Mouse (Mus musculus) stomach, embryonic 14.5 days (tissue): Measurements from ENCODE around the gene Kcne2. TPM values are rescaled to one million over a fixed set of nuclear protein-coding genes. Genes with fewer than 3 reads are reported as not detected.

Source experiments
- ATAC-seq: fragments of 200-750 bp; cut with Nextera tagmentation; 2 replicates; pipeline ENCODE4 v1.8.0; 2017; ENCODE audit warnings: low read depth, moderate TSS enrichment; ENCODE audit not compliant: insufficient number of reproducible peaks, insufficient read depth, low FRiP score
- H3K27ac ChIP-seq: fragments of 300-500 bp; sonication (generic); 2 replicates; pipeline ENCODE4 v1.5.1; 2014; ENCODE audit warnings: mild to moderate bottlenecking, low read length, moderate library complexity, mixed read lengths
- H3K27me3 ChIP-seq: fragments of 300-500 bp; sonication (generic); 2 replicates; pipeline ENCODE4 v1.6.1; 2014; ENCODE audit warnings: low read length, control low read depth, mixed read lengths; ENCODE audit not compliant: control insufficient read depth, insufficient read depth
- H3K36me3 ChIP-seq: fragments of 300-500 bp; sonication (generic); 2 replicates; pipeline ENCODE4 v1.6.1; 2014; ENCODE audit warnings: mild to moderate bottlenecking, control low read depth, low read length, moderate library complexity, mixed read lengths; ENCODE audit not compliant: control insufficient read depth, insufficient read depth
- H3K4me1 ChIP-seq: fragments of 300-500 bp; sonication (generic); 2 replicates; pipeline ENCODE4 v1.6.1; 2014; ENCODE audit warnings: low read length, control low read depth, mixed read lengths; ENCODE audit not compliant: control insufficient read depth, insufficient read depth
- H3K4me2 ChIP-seq: fragments of 300-500 bp; sonication (generic); replicated peaks from 2 replicates; pipeline ENCODE4 v1.6.1; 2014; ENCODE audit warnings: low read depth, low read length, control low read depth
- H3K4me3 ChIP-seq: fragments of 300-500 bp; sonication (generic); 2 replicates; pipeline ENCODE4 v1.5.1; 2014; ENCODE audit warnings: low read depth, low read length, control low read depth
- H3K9ac ChIP-seq: fragments of 300-500 bp; sonication (generic); replicated peaks from 2 replicates; pipeline ENCODE4 v1.6.1; 2014; ENCODE audit warnings: low read depth, mild to moderate bottlenecking, control low read depth, low read length, moderate library complexity, mixed read lengths
- H3K9me3 ChIP-seq: fragments of 300-500 bp; sonication (generic); 2 replicates; pipeline ENCODE4 v1.6.1; 2016; ENCODE audit warnings: low read depth, low read length, control low read depth; ENCODE audit not compliant: control insufficient read depth
- WGBS: fragments of 180-500 bp; shearing (Covaris S2); extraction: QIAGEN DNeasy Blood & Tissue Kit; methylation state at CpG from one replicate; pipeline ENCODE4 v1.1.7; 2014; 5-methylcytosine and 5-hydroxymethylcytosine counted together
- polyA plus RNA-seq: library from polyadenylated mRNA; unstranded; fragments of >200 nt; fragmentation: Nextera tagmentation; extraction: Ambion mirVana; gene quantifications from 2 replicates; pipeline ENCODE4 v1.2.1, GENCODE M21; 2014

Kcne2 gene
- polyA plus RNA-seq, 1 experiment from 2014 or later = 1.8 TPM

GRCm38 (mm10) chr16:92275526-92275925 lies 16.7 kb upstream of the Kcne2 start:
- no peaks in the 10 kb centered on the region for H3K27me3 ChIP-seq
- ATAC-seq = no peak
- WGBS = 78% methylated on average over 4 of the region's 4 CpGs
- no peaks in the 10 kb centered on the region for H3K4me1 ChIP-seq
- no peak overlapping the region for H3K27ac ChIP-seq
- no peak overlapping the region for H3K4me3 ChIP-seq
- no peaks in the 10 kb centered on the region for H3K9me3 ChIP-seq
- no peaks in the 10 kb centered on the region for H3K36me3 ChIP-seq
- H3K4me2 ChIP-seq = no peak overlapping the region
- H3K9ac ChIP-seq = no peak overlapping the region

GRCm38 (mm10) chr16:92282671-92283070 lies 9.5 kb upstream of the Kcne2 start:
- Histone ChIP-seq H3K9ac (no peak overlapping the region), H3K27me3 (no peaks in the 10 kb centered on the region), H3K4me1 (no peaks in the 10 kb centered on the region), H3K4me3 (no peak overlapping the region), H3K36me3 (no peaks in the 10 kb centered on the region), H3K27ac (no peak overlapping the region), H3K4me2 (no peak overlapping the region), H3K9me3 (no peaks in the 10 kb centered on the region)
- 83% methylated on average over 5 of the region's 5 CpGs for WGBS
- ATAC-seq = no peak

GRCm38 (mm10) chr16:92285068-92285467 lies 7.1 kb upstream of the Kcne2 start:
- Histone ChIP-seq H3K4me2 (no peak overlapping the region), H3K4me1 (no peaks in the 10 kb centered on the region), H3K9ac (no peak overlapping the region), H3K27ac (no peak overlapping the region), H3K4me3 (no peak overlapping the region), H3K36me3 (no peaks in the 10 kb centered on the region), H3K27me3 (no peaks in the 10 kb centered on the region), H3K9me3 (no peaks in the 10 kb centered on the region)
- WGBS = 23% methylated on average over 10 of the region's 10 CpGs
- no peak for ATAC-seq

- WGBS = 14% methylated on average over 7 of the region's 7 CpGs
- ATAC-seq = no peak
Measured at GRCm38 (mm10) chr16:92286609-92287008, 5.6 kb upstream of the Kcne2 start.

GRCm38 (mm10) chr16:92288778-92289177 lies 3.4 kb upstream of the Kcne2 start:
- no peak overlapping the region for H3K4me3 ChIP-seq

More at GRCm38 (mm10) chr16:92286609-92287008, 5.6 kb upstream of the Kcne2 start:
- no peak overlapping the region for H3K4me2 ChIP-seq
- no peak overlapping the region for H3K27ac ChIP-seq
- no peaks in the 10 kb centered on the region for H3K9me3 ChIP-seq
- no peak overlapping the region for H3K9ac ChIP-seq
- no peak overlapping the region for H3K4me3 ChIP-seq
- no peaks in the 10 kb centered on the region for H3K4me1 ChIP-seq
- no peaks in the 10 kb centered on the region for H3K27me3 ChIP-seq
- H3K36me3 ChIP-seq = no peaks in the 10 kb centered on the region

GRCm38 (mm10) chr16:92290045-92290444 lies 2.1 kb upstream of the Kcne2 start:
- Histone ChIP-seq H3K9ac (no peak overlapping the region), H3K27ac (no peak overlapping the region), H3K4me3 (no peak overlapping the region), H3K4me1 (no peaks in the 10 kb centered on the region), H3K4me2 (no peak overlapping the region), H3K27me3 (no peaks in the 10 kb centered on the region), H3K9me3 (no peaks in the 10 kb centered on the region), H3K36me3 (no peaks in the 10 kb centered on the region)
- no peak for ATAC-seq

More at GRCm38 (mm10) chr16:92288778-92289177, 3.4 kb upstream of the Kcne2 start:
- no peak overlapping the region for H3K4me2 ChIP-seq
- H3K9ac ChIP-seq = no peak overlapping the region
- ATAC-seq = no peak
- H3K4me1 ChIP-seq = no peaks in the 10 kb centered on the region
- H3K27me3 ChIP-seq = no peaks in the 10 kb centered on the region
- H3K9me3 ChIP-seq = no peaks in the 10 kb centered on the region
- no peaks in the 10 kb centered on the region for H3K36me3 ChIP-seq
- H3K27ac ChIP-seq = no peak overlapping the region
- WGBS = 65% methylated on average over 9 of the region's 9 CpGs

- 43% methylated on average over 12 of the region's 12 CpGs for WGBS
- no peak overlapping the region for H3K27ac ChIP-seq
- H3K4me3 ChIP-seq = no peak overlapping the region
- H3K36me3 ChIP-seq = no peaks in the 10 kb centered on the region
- H3K27me3 ChIP-seq = no peaks in the 10 kb centered on the region
- H3K4me1 ChIP-seq = no peaks in the 10 kb centered on the region
- H3K9me3 ChIP-seq = no peaks in the 10 kb centered on the region
- H3K4me2 ChIP-seq = no peak overlapping the region
- H3K9ac ChIP-seq = no peak overlapping the region
- ATAC-seq = peak; percentile 42; the same call in 1 of the 2 replicates
Measured at GRCm38 (mm10) chr16:92294267-92294970, 2.2 kb downstream of the Kcne2 start.

- WGBS = 54% methylated on average over 2 of the region's 2 CpGs
- H3K4me3 ChIP-seq = no peak overlapping the region
- ATAC-seq = no peak
- no peaks in the 10 kb centered on the region for H3K27me3 ChIP-seq
- no peak overlapping the region for H3K9ac ChIP-seq
- H3K36me3 ChIP-seq = no peaks in the 10 kb centered on the region
- no peaks in the 10 kb centered on the region for H3K4me1 ChIP-seq
- no peaks in the 10 kb centered on the region for H3K9me3 ChIP-seq
- no peak overlapping the region for H3K27ac ChIP-seq
- no peak overlapping the region for H3K4me2 ChIP-seq
Measured at GRCm38 (mm10) chr16:92295328-92295727, 3.1 kb downstream of the Kcne2 start.
